Mouse (Mus musculus) olfactory bulb, adult 2 months (tissue): Measurements from ENCODE around the gene Ctnna3.

Source experiments
- CTCF ChIP-seq: fragments of 200-500 bp; IDR thresholded peaks from 2 replicates; pipeline ENCODE4 v1.5.1; 2012; ENCODE audit warnings: low read depth, mild to moderate bottlenecking, low read length, moderate library complexity; ENCODE audit not compliant: insufficient read depth
- POLR2A ChIP-seq: fragments of 200-500 bp; IDR thresholded peaks from 2 replicates; pipeline ENCODE4 v1.6.1; 2012; ENCODE audit warnings: mild to moderate bottlenecking, low read depth, low read length, moderate library complexity; ENCODE audit not compliant: insufficient read depth

- no peak for TF ChIP-seq CTCF
- no peak for TF ChIP-seq POLR2A
Measured at GRCm38 (mm10) chr10:63386991-63387390, 42.9 kb upstream of the Ctnna3 start.
